Mouse (Mus musculus): ENCODE results near the gene Ttc34.

DNA sequence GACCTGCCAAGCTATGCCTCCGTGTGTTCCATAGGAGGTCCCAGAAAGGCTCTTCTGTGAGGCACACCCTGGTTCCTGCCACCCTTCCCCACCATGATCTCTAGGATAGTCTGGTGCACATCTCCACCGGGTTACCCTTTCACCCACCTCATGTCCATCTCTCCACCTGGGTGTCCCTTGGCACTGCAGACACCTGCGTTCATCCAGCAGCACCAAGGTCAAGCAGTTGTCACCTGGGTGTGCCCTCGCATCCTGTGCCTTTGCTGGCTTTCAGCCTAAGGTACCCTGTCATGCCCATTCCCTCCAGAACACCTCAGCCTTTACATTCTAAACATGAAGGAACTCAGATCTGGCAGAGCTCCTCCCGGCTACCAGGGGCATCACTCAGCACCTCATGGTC, 29.1 kb downstream of the Ttc34 start:
- no peak for TF ChIP-seq POLR2A (IDR thresholded peaks at IDR 0.05; ENCODE audit: low read depth, low read length)
- no peak for TF ChIP-seq CTCF (IDR thresholded peaks at IDR 0.05; ENCODE audit: borderline replicate concordance, insufficient read depth, low read length)

Measured in embryonic fibroblast, embryonic 13.5 days (primary cell).